Mouse (Mus musculus) heart, embryonic 14.5 days (tissue): ENCODE data around the gene Sema5b. TPM values are rescaled to one million over a fixed set of nuclear protein-coding genes. Genes with fewer than 3 reads are reported as not detected.

Experiments
- ATAC-seq: fragments of 200-750 bp; cut with Nextera tagmentation; 2 replicates; pipeline ENCODE4 v1.8.0; 2017; ENCODE audit warnings: low read depth, moderate TSS enrichment; ENCODE audit not compliant: insufficient number of reproducible peaks, insufficient read depth, low FRiP score
- H3K27ac ChIP-seq, 2 experiments: fragments of 200-500 bp in 1 of 2; fragments of 300-500 bp in 1 of 2; sonication (generic) in 1 of 2; replicated peaks in 1 of 2; 2 replicates each; pipeline ENCODE4 v1.5.1; 2012 to 2014; ENCODE audit warnings: low read depth in 2 of 2, low read length in 2 of 2, control low read depth in 1 of 2, mild to moderate bottlenecking in 1 of 2, mixed read lengths in 1 of 2; ENCODE audit not compliant: control insufficient read depth in 1 of 2, insufficient read depth in 1 of 2
- H3K27me3 ChIP-seq: fragments of 300-500 bp; sonication (generic); 2 replicates; pipeline ENCODE4 v1.6.1; 2014; ENCODE audit warnings: mild to moderate bottlenecking, low read length, control low read depth; ENCODE audit not compliant: control insufficient read depth, insufficient read depth
- H3K36me3 ChIP-seq: fragments of 300-500 bp; sonication (generic); 2 replicates; pipeline ENCODE4 v1.6.1; 2014; ENCODE audit warnings: mild to moderate bottlenecking, control low read depth, low read length, mixed read lengths; ENCODE audit not compliant: control insufficient read depth, insufficient read depth
- H3K4me1 ChIP-seq, 2 experiments: fragments of 200-500 bp in 1 of 2; fragments of 300-500 bp in 1 of 2; sonication (generic) in 1 of 2; 2 replicates each; pipeline ENCODE4 v1.6.1; 2012 to 2014; ENCODE audit warnings: low read length in 2 of 2, control low read depth in 1 of 2, mixed read lengths in 1 of 2; ENCODE audit not compliant: control insufficient read depth in 2 of 2, insufficient read depth in 2 of 2
- H3K4me2 ChIP-seq: fragments of 300-500 bp; sonication (generic); 2 replicates; pipeline ENCODE4 v1.6.1; 2014; ENCODE audit warnings: mild to moderate bottlenecking, low read length
- H3K4me3 ChIP-seq, 2 experiments: fragments of 200-500 bp in 1 of 2; fragments of 300-500 bp in 1 of 2; sonication (generic) in 1 of 2; 2 replicates each; pipeline ENCODE4 v1.5.1; 2012 to 2014; ENCODE audit warnings: low read length in 2 of 2, mild to moderate bottlenecking in 2 of 2, control low read depth in 1 of 2, low read depth in 1 of 2, moderate library complexity in 1 of 2; ENCODE audit not compliant: control insufficient read depth in 1 of 2, insufficient read depth in 1 of 2
- H3K9ac ChIP-seq: fragments of 300-500 bp; sonication (generic); 2 replicates; pipeline ENCODE4 v1.6.1; 2014; ENCODE audit warnings: mild to moderate bottlenecking, low read length
- H3K9me3 ChIP-seq: fragments of 300-500 bp; sonication (generic); 2 replicates; pipeline ENCODE4 v1.6.1; 2016; ENCODE audit warnings: low read length, control low read depth; ENCODE audit not compliant: control insufficient read depth
- WGBS: fragments of 180-500 bp; shearing (Covaris S2); extraction: QIAGEN DNeasy Blood & Tissue Kit; methylation state at CpG from one replicate; pipeline ENCODE4 v1.1.7; 2014; 5-methylcytosine and 5-hydroxymethylcytosine counted together
- polyA plus RNA-seq: library from polyadenylated mRNA; unstranded; fragments of >200 nt; fragmentation: Nextera tagmentation; extraction: Ambion mirVana; gene quantifications from 2 replicates; pipeline ENCODE4 v1.2.1, GENCODE M21; 2014

Gene Sema5b
- polyA plus RNA-seq, 1 experiment from 2014 or later: 1.9 TPM

DNA sequence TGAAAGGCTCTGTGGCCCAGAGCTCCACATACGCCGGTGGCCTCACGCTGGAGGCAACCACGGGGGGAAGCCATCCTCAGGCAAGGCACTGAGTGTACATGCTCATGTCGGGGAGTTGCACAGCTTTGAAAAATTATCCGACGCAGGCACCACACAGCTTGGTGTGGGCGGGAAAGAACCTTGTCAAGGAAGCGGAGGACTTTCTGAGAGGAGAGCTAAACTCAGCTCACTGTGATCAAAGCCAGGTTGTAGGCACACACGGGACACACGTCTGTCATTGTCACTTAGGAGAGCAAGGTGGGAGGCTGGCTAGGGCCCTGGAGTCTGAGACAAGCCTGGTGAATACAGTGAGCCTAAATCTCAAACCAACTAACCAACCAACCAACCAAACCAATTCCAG lies 160.9 kb downstream of the Sema5b start:
- no peaks in the 10 kb centered on the region for H3K4me1 ChIP-seq
- no peaks in the 10 kb centered on the region for H3K9me3 ChIP-seq
- H3K4me2 ChIP-seq: no peak overlapping the region
- no peaks in the 10 kb centered on the region for H3K27me3 ChIP-seq
- WGBS: 74% methylated on average over 11 of the region's 11 CpGs
- H3K9ac ChIP-seq: no peak overlapping the region
- no peak for ATAC-seq
- H3K36me3 ChIP-seq: peaks cover 19% of the 10 kb centered on the region; the same call in 1 of the 2 replicates
- H3K4me3 ChIP-seq: no peak overlapping the region
- H3K27ac ChIP-seq: no peak overlapping the region

DNA sequence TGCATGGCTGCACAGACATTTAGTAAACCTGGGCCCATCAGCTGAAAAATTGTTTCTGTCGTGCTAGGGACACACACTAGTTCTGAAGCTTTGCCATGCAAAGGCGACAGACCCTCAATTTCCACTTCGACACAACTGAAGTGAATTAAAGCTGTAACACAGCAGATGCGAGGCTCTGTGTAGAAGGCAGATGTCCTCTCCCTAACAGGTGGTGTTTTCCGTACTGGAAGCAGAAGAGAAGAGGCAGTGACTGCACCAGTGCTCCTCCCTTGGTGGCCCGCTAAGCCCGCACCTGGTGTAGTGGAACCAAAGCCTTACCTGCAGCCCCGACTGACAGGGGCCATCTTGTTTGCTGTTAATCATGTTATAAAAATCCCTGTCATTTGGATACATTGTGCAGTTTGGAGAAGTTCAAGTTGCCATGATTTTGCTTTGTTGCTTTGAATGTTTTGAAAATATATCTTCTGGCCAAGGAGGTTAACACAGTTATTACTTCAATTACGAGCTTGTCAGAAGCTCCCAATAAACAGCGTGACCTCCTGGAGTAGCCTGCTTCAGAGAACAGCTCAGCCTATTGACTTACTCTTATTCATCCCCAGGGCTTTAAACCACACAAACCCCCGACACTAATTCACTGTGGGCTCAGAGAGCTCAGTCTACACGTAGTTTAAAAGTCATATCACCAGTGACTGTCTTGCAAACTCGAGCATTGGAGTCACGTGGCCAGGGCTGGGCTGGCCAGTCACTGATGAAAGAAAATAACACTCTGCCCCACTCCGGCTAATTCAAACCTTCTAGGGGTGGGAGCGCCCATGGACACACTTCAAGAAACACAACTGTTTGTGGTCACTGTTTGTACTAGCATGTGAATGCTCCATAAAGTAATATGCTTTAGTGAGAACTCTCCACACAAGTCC lies 163.1 kb downstream of the Sema5b start:
- H3K4me1 ChIP-seq: no peaks in the 10 kb centered on the region
- H3K4me3 ChIP-seq: no peak overlapping the region
- WGBS: 81% methylated on average over 16 of the region's 16 CpGs
- H3K9ac ChIP-seq: no peak overlapping the region
- H3K27me3 ChIP-seq: no peaks in the 10 kb centered on the region
- H3K9me3 ChIP-seq: no peaks in the 10 kb centered on the region
- no peak for ATAC-seq
- H3K4me2 ChIP-seq: no peak overlapping the region
- H3K36me3 ChIP-seq: peaks cover 7% of the 10 kb centered on the region; the same call in 1 of the 2 replicates
- H3K27ac ChIP-seq: no peak overlapping the region

DNA sequence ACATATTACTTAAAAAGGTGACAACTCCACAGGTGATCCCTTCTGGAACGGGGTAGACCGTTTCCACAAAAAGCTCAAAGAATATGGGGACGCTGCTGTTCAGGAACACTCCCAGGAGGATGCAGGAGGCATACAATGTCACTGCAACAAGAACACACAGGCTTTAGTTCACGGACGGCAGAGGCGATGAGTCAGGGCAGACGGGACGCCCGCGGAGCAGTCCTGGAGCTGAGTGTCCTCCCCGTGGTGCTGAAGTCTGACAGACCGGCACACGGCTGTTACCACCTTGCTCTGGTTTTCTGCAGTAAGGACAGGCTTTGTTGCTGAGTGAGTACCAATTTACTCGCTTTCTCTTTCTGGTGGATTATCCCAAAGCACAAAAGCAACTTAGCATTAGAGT lies 163.9 kb downstream of the Sema5b start:
- ATAC-seq: no peak
- WGBS: 62% methylated on average over 14 of the region's 14 CpGs
- Histone ChIP-seq H3K4me1 (no peaks in the 10 kb centered on the region), H3K9me3 (no peaks in the 10 kb centered on the region), H3K27me3 (no peaks in the 10 kb centered on the region), H3K4me2 (no peak overlapping the region), H3K9ac (no peak overlapping the region), H3K27ac (no peak overlapping the region), H3K4me3 (no peak overlapping the region), H3K36me3 (peaks cover 7% of the 10 kb centered on the region; the same call in 1 of the 2 replicates)

DNA sequence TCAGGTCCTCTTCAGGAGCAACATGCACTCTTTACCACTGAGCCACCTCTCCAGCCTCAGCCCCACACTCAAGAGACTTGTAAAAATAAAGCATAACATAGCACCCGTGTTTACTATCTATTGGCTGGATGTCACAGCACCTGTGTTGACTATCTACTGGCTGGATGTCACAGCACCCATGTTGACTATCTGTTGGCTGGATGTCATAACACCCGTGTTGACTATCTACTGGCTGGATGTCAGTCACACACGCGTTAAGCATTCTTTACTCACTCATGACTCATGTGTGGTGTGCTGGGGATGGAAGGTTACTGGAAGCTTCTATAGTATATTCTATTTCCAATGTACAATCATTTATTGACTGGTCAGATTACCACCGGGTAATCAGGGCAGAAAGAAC lies 166.1 kb downstream of the Sema5b start:
- peaks cover 7% of the 10 kb centered on the region; the same call in 1 of the 2 replicates for H3K36me3 ChIP-seq
- peaks cover 0 to 10% of the 10 kb centered on the region in 2 experiments; a peak in 2 of 4 replicates for H3K4me1 ChIP-seq
- no peaks in the 10 kb centered on the region for H3K27me3 ChIP-seq
- no peak overlapping the region for H3K4me2 ChIP-seq
- WGBS: 76% methylated on average over 5 of the region's 5 CpGs
- no peak overlapping the region for H3K27ac ChIP-seq
- ATAC-seq: no peak
- no peak overlapping the region for H3K9ac ChIP-seq
- no peaks in the 10 kb centered on the region for H3K9me3 ChIP-seq
- no peak overlapping the region for H3K4me3 ChIP-seq

DNA sequence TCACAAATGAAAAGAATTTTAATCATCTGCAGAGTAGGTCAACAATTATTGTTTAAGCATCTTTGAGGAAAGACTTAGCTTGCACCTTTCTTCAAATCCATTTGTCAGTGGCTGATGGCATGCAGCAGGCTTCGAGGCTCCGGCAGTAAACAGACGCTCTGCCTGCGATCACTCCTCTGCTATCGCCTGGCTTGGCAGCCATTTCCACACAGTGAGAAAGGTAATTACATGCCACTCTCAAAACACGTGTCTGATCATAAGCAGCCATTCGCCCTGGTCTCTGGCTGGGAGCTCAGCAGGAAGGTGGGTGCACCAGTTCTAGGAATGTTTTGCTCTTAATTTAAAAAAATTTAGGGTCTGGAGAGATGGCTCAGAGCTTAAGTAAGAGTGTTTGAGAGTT lies 170.1 kb downstream of the Sema5b start:
- Histone ChIP-seq H3K9ac (no peak overlapping the region; the same call in 1 of the 2 replicates), H3K9me3 (no peaks in the 10 kb centered on the region), H3K4me3 (no peak overlapping the region), H3K27ac (no peak overlapping the region), H3K36me3 (no peaks in the 10 kb centered on the region), H3K4me2 (no peak overlapping the region), H3K27me3 (no peaks in the 10 kb centered on the region), H3K4me1 (peaks cover 6 to 28% of the 10 kb centered on the region in 2 experiments)
- 34% methylated on average over 7 of the region's 7 CpGs for WGBS
- no peak for ATAC-seq

DNA sequence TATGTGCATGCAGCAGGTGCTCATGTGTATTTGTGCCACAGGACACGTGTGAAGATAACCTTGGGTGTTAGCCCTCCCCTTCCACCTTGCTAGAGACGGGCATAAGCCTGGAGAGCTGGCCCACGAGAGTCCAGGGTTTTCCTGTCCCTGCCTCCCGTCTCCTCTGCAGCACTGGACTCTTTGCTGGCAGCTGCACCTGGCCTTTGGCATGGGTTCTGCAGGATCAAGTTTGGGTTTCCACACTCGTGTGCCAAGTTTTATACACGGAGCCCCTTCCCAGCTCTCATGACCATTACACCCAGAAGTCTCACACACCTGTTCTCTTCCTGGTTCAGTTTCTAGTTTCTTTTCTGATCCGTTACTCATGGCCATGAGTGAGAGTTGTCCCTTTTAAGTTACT lies 172.7 kb downstream of the Sema5b start:
- H3K9ac ChIP-seq: no peak overlapping the region
- H3K36me3 ChIP-seq: peaks cover 5% of the 10 kb centered on the region; the same call in 1 of the 2 replicates
- no peak overlapping the region for H3K4me2 ChIP-seq
- ATAC-seq: no peak
- H3K9me3 ChIP-seq: no peaks in the 10 kb centered on the region
- no peak overlapping the region for H3K4me3 ChIP-seq
- no peak overlapping the region for H3K27ac ChIP-seq
- H3K27me3 ChIP-seq: no peaks in the 10 kb centered on the region
- peaks cover 6 to 28% of the 10 kb centered on the region in 2 experiments for H3K4me1 ChIP-seq
- WGBS: 64% methylated on average over 7 of the region's 7 CpGs
